Mouse (Mus musculus): ENCODE data around the gene Fstl3.

Fstl3 gene

GRCm38 (mm10) chr10:79808728-79809127 lies 31.7 kb downstream of the Fstl3 start:
- DNase-seq (ENCODE audit: low read depth, low spot score): no peak

GRCm38 (mm10) chr10:79811736-79812637 lies 34.9 kb downstream of the Fstl3 start:
- DNase-seq (ENCODE audit: low read depth, low spot score): peak; percentile 76

- no peak for DNase-seq (ENCODE audit: low read depth, low spot score)
Observed at GRCm38 (mm10) chr10:79814271-79814842, 37.3 kb downstream of the Fstl3 start.

GRCm38 (mm10) chr10:79815671-79816494 lies 38.8 kb downstream of the Fstl3 start:
- DNase-seq (ENCODE audit: low read depth, low spot score): no peak

GRCm38 (mm10) chr10:79817111-79817510 lies 40.0 kb downstream of the Fstl3 start:
- DNase-seq (ENCODE audit: low read depth, low spot score): no peak

- DNase-seq (ENCODE audit: low read depth, low spot score): no peak
Observed at GRCm38 (mm10) chr10:79818225-79818624, 41.2 kb downstream of the Fstl3 start.

- DNase-seq (ENCODE audit: low read depth, low spot score): no peak
Observed at GRCm38 (mm10) chr10:79819606-79820005, 42.5 kb downstream of the Fstl3 start.

GRCm38 (mm10) chr10:79820277-79820676 lies 43.2 kb downstream of the Fstl3 start:
- DNase-seq (ENCODE audit: low read depth, low spot score): no peak

- no peak for DNase-seq (ENCODE audit: low read depth, low spot score)
Observed at GRCm38 (mm10) chr10:79820782-79821181, 43.7 kb downstream of the Fstl3 start, which contains the start of gene Misp. Gene Misp, plus strand, starts transcription at chr10:79820989.

- DNase-seq (ENCODE audit: low read depth, low spot score): no peak
Observed at GRCm38 (mm10) chr10:79821731-79822130, 44.7 kb downstream of the Fstl3 start.

GRCm38 (mm10) chr10:79822372-79822771 lies 45.3 kb downstream of the Fstl3 start:
- no peak for DNase-seq (ENCODE audit: low read depth, low spot score)

GRCm38 (mm10) chr10:79823011-79823410 lies 45.9 kb downstream of the Fstl3 start:
- no peak for DNase-seq (ENCODE audit: low read depth, low spot score)

- DNase-seq (ENCODE audit: low read depth, low spot score): no peak
Observed at GRCm38 (mm10) chr10:79824413-79824812, 47.3 kb downstream of the Fstl3 start.

GRCm38 (mm10) chr10:79831583-79831982 lies 54.5 kb downstream of the Fstl3 start:
- DNase-seq (ENCODE audit: low read depth, low spot score): no peak
